Mouse (Mus musculus) cerebellum, adult 11-12 months (tissue): ENCODE results near the gene Ssb.
"Not testable (repeated sequence)": the region's sequence is repeated elsewhere in the genome, so short reads cannot be mapped to it uniquely, and the experiment has no call there.

Experiments used
- DNase-seq: peaks from one replicate; pipeline ENCODE4 v3.0.0; 2022

The Ssb gene

GRCm38 (mm10) chr2:69883990-69884391 is 22.6 kb downstream of the Ssb start:
- no peak for DNase-seq

DNA sequence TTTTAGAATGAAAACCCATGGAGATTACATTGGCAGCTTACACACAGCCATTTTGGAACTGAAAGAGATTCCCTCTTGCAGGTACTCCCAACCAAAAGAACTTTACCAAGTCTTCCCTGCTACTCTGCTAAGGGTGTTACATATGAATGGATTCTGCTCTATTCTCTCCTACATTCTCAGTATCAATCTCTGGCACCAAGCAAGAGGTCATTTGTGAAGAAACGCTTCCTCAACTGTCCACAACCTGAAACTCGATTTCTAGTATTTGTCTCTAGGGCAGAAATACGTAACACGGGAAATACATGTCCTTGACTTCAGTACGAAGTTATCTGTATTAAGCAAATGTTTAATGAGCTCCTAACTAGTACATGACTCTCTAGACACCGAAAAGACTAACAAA is 23.2 kb downstream of the Ssb start:
- DNase-seq: no peak

DNA sequence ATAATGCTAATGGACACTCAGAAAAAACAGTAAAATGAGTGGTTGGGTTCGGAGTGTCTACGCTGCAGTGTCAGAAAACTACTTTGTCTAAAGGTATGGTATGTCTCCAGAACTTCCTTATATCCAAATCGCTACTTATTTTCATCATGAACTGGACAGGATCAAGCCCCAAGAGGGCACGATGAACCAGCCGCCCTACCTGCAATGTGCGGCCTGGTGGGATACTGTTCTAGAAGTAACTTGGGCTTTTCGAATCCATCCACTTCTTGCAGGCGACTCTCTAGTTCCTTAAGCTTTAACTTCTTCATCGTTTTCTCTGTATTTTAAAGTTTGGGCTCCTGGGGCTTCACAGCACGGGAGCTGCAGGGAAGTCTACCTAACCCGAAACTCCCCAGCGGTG is 23.7 kb downstream of the Ssb start:
- DNase-seq: peak; percentile 16

DNA sequence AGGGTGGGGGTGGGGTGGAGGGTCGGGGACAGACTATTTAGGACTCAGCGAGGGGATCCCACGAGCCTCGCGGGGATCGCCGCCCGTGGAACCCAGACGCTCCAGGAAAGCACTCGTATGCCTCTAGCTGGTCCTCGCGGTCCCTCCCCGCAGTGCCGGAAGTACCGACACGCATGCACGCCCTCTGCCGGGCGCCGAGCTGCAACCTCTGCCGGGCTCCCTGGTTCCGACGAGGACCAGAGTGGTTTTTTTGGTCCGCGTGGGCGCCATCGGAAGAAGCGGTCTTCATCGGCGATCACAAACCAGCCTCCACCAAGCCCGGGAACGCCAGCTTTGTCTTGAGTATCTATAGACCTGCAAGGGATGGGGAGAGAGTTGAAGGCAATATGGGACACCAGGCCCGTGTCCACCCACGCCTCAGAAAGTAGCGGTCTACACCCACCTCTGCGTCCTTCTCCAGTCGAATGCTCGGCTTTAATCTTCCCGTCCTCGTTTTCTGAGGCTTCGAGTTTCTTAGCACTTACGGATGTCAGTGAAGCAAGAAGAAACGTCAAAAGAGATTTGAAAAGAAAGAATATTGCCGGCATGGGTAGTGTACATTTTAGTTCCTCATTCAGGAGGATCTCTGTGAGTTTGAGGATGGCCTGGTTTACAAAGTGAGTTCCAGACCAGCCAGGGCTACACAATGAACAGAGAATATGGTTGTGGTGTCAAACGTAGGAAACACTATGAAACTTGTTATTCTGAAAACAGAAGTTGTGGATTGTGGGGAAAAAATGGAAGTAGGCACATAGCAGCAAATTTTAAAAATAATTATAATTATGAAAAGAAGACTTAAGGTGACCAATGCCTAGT is 24.3 kb downstream of the Ssb start, which contains the start of gene Mettl5:
TSS of gene Mettl5 (minus strand) at position 165 of the 855 bp plus-strand sequence.
- DNase-seq: peak; percentile 82

GRCm38 (mm10) chr2:69888957-69889356 is 27.6 kb downstream of the Ssb start:
- no peak for DNase-seq

- no peak for DNase-seq
Measured at GRCm38 (mm10) chr2:69890843-69891242, 29.5 kb downstream of the Ssb start.

DNA sequence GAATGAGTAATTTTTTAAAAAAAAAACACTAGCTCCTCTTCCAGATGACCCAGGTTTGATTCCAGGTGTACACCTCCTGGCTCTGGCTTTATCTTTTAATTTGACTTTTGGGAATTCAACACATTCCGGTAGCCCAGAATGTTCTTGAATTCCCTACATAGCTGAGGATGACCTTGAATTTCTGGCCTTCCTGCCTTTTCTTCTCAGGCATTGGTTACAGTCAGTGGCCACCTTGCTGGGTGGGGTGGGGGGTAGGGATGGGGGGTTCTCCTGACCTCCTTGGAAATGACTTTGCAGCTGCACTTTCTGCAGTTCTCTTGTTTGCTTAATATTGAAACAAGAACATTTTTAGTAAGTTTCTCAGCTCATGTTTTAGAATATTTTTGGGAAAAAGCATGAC is 31.8 kb downstream of the Ssb start:
- DNase-seq: no peak

GRCm38 (mm10) chr2:69893891-69894290 is 32.5 kb downstream of the Ssb start:
- DNase-seq: no peak

GRCm38 (mm10) chr2:69895502-69896223 is 34.3 kb downstream of the Ssb start:
- DNase-seq: peak; percentile 14

DNA sequence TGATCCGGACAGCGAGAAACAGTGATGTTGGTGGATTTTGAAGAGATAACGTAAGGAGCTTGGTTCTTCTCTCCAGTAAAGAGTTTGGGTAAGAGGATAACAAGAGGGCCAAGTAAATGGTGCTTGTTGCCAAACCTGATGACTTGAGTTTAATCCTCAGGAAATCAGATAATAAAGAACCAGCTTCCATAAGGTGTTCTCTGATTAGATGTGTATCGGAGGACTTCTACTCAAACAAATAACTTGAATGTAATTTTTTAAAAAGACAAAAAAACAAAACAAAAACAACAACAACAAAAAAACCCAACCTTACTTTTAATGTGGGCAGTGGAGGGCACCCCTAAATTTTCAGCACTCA is 34.8 kb downstream of the Ssb start:
- DNase-seq: no peak

- peak; percentile 96 for DNase-seq
Measured at GRCm38 (mm10) chr2:69897039-69897617, 35.8 kb downstream of the Ssb start, which contains the start of gene Ubr3. Ubr3 (plus strand) TSS chr2:69897246.

DNA sequence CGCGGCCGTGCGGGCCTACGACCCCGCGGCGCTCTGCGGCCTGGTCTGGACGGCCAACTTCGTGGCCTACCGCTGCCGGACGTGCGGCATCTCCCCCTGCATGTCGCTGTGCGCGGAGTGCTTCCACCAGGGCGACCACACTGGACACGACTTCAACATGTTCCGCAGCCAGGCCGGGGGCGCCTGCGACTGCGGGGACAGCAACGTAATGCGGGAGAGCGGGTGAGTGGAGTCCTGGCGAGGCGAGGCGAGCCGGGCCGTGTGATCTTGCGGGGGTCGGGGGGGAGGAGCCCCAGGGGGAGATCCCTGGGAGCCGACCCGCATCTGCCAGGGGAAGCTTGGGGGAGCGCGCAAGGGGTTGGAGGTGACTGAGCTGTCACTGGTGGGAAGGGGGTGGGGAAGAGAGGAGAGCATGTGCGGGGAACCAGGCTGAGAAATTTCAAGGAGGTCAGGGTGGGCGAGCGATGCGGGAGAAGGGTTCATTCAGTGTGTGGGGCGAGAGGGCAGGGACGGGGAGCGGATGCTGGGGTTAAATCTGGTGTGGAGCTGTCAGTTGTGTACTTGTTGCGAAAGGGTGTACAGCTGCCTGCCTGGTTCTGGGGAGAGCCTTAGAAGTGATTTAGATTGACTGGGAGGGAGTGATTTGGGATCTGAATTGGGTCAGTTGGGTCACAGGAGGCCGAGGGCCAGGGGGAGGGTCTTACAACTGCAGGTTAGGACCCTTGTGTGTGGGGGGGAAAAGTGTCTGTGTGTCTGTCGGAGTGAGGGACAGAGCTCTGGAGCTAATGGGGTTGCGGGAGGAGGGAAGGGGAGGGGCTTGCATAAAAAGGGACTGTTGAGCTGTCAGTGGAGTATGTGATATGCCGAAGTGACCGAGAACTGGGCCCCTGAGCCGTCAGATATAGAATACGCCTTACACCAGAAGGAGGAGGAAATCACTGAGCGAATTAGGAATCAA is 36.5 kb downstream of the Ssb start:
- peak; percentile 60 for DNase-seq

GRCm38 (mm10) chr2:69903541-69903940 is 42.2 kb downstream of the Ssb start:
- no peak for DNase-seq

- not testable (repeated sequence) for DNase-seq
Measured at GRCm38 (mm10) chr2:69907394-69907793, 46.0 kb downstream of the Ssb start.

DNA sequence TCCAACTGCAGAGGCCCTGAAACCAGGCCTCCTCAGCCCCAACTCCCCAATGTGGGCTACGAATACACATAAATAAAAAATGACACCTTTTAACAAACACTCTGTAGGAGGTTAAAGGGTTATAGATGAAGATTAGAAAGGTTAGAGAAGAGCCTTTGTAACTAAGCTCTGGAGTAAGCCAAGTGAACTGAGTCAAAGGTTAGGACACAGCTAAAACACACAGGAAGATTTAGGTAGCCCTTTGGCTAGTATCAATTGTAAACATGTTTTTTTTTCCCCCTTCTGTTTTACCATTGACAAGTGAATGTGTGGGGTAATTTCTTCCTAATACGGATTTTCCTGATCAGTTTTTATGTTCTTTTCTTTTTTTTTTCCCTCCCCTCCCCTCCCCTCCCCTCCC is 51.4 kb downstream of the Ssb start:
- no peak for DNase-seq

DNA sequence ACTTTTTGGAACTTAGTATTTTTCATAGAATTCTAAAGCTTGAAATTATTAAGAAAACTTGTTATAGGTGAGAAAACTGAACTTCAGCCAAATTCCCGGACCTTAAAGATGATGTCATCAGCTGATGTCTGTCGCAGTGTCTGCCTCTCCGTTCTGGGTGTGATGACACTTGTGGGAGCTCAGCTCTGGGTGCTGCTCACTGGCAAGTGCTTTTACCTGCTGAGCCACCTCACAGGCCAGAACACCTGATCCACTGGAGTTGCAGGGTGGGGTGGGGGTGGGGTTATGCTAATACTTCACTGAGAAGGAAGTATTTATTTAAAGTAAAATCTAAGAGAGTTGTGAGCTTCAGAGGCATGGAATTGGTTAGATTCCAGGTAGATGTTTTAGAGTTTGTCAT is 55.9 kb downstream of the Ssb start:
- no peak for DNase-seq
